Mouse (Mus musculus) spleen, adult 2 months (tissue): ENCODE measurements around the gene Zfp746.

ENCODE experiments used
- CTCF ChIP-seq: fragments of 200-500 bp; IDR thresholded peaks from 2 replicates; pipeline ENCODE4 v1.5.1; 2011; ENCODE audit warnings: mild to moderate bottlenecking, inconsistent platforms; ENCODE audit not compliant: insufficient read depth, insufficient read length, insufficient replicate concordance; ENCODE audit errors: extremely low read depth
- POLR2A ChIP-seq: fragments of 200-500 bp; IDR thresholded peaks from 2 replicates; pipeline ENCODE4 v1.6.1; 2011; ENCODE audit warnings: low read depth, low read length, inconsistent platforms

DNA sequence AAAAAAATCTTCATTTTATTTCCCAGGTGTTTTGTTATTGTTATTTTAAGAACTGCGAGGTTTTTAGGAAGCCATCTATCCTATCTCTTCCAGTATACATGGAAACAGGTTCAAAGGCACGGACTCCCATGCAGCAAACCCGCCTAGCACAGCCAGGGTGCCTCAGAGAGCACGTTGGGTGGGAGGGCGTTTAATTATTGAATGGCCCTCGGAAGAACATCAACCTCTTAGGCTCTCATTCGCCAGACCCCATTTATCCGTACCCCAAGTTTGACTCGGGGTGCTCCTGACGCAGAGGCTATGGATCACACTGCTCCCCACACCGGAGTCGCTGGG lies 39.3 kb downstream of the Zfp746 start:
- TF ChIP-seq CTCF (no peak), POLR2A (no peak)
